Mouse (Mus musculus) G1E (cell line): ENCODE results near the gene Krtap5-2. TPM values are rescaled to one million over a fixed set of nuclear protein-coding genes. Genes with fewer than 3 reads are reported as not detected.
"Not testable (repeated sequence)": the region's sequence is repeated elsewhere in the genome, so short reads cannot be mapped to it uniquely, and the experiment has no call there.

Experiments
- ATAC-seq: 2 replicates; pipeline ENCODE4 v1.8.0; 2016; ENCODE audit warnings: mild to moderate bottlenecking; ENCODE audit not compliant: insufficient number of reproducible peaks, poor library complexity, low FRiP score, severe bottlenecking; ENCODE audit errors: extremely low read depth
- DNase-seq: peaks from one replicate; pipeline ENCODE4 v3.0.0; 2012; ENCODE audit warnings: low spot score
- H3K27me3 ChIP-seq: 2 replicates; pipeline ENCODE4 v1.6.1; 2012; ENCODE audit warnings: mild to moderate bottlenecking, low read length, inconsistent platforms; ENCODE audit not compliant: insufficient read depth
- H3K36me3 ChIP-seq: replicated peaks from 2 replicates; pipeline ENCODE3; 2012; ENCODE audit warnings: mild to moderate bottlenecking, inconsistent platforms
- H3K4me1 ChIP-seq: 2 replicates; pipeline ENCODE4 v1.6.1; 2012; ENCODE audit warnings: low read depth, low read length, inconsistent platforms, mixed read lengths; ENCODE audit not compliant: insufficient read depth
- H3K4me3 ChIP-seq: 2 replicates; pipeline ENCODE4 v1.5.1; 2012; ENCODE audit warnings: low read depth, mild to moderate bottlenecking, inconsistent platforms, low read length, moderate library complexity, mixed read lengths
- H3K9me3 ChIP-seq: replicated peaks from 2 replicates; pipeline ENCODE4 v1.6.1; 2012; ENCODE audit warnings: inconsistent platforms
- CTCF ChIP-seq: IDR thresholded peaks from 2 replicates; pipeline ENCODE4 v1.5.1; 2012; ENCODE audit warnings: low read depth, low read length, inconsistent platforms, mixed read lengths
- GATA1 ChIP-seq: IDR thresholded peaks from 2 replicates; pipeline ENCODE4 v1.6.1; 2012; ENCODE audit warnings: borderline replicate concordance, low read length, inconsistent platforms, mixed read lengths
- GATA2 ChIP-seq: IDR thresholded peaks from 2 replicates; pipeline ENCODE4 v1.6.1; 2012; ENCODE audit warnings: low read depth, low read length, inconsistent platforms, borderline replicate concordance
- POLR2AphosphoS5 ChIP-seq: IDR thresholded peaks from 2 replicates; pipeline ENCODE4 v1.6.1; 2012; ENCODE audit warnings: low read depth, low read length, inconsistent platforms; ENCODE audit not compliant: insufficient replicate concordance
- TAL1 ChIP-seq: conservative IDR thresholded peaks from 2 replicates; pipeline ENCODE4 v1.6.1; 2012; ENCODE audit warnings: low read depth, low read length, inconsistent platforms, mixed read lengths
- polyA plus RNA-seq: library from polyadenylated mRNA; stranded (reverse); fragments of >175 nt; gene quantifications from 2 replicates; pipeline ENCODE4 v1.2.3, GENCODE M21; 2012
- total RNA-seq, 2 experiments: library from RNA; stranded (forward) in 1 of 2; stranded (reverse) in 1 of 2; fragments of 200-1000 nt in 1 of 2; fragments of >200 nt in 1 of 2; fragmentation: Nextera tagmentation in 1 of 2; gene quantifications; 2 replicates each; pipeline ENCODE4 v1.2.3; 2014 to 2017

The Krtap5-2 gene
- total and polyA plus RNA-seq, 3 experiments = not detected

DNA sequence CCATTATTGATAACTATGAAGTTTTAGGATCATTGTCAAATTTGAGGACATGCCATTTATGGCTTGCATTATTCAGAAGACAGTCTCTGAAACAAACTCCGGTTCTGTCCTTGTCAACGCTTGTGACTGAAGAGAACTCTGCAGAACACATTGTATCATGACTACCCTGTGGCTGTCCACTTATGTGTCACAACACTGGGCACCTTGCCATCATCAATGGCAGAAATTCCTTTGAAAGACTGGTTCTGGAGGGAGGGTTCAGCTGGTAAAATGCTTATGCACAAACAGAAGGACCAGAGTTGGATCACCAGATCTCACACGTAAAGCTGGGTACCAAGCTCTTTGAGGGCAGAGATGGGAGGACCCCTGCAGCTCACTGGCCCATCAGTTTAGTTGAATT is 16.4 kb downstream of the Krtap5-2 start:
- Histone ChIP-seq H3K4me1 (no peaks in the 10 kb centered on the region), H3K9me3 (no peaks in the 10 kb centered on the region), H3K4me3 (no peak overlapping the region), H3K27me3 (peaks cover 8% of the 10 kb centered on the region), H3K36me3 (no peaks in the 10 kb centered on the region)
- no peak for DNase-seq
- TF ChIP-seq POLR2AphosphoS5 (no peak), TAL1 (no peak), GATA2 (no peak), GATA1 (no peak), CTCF (no peak)
- ATAC-seq = no peak

GRCm38 (mm10) chr7:142157013-142157412 is 18.8 kb downstream of the Krtap5-2 start, which contains the start of gene Gm29735:
TSS of gene Gm29735 (minus strand) at chr7:142157113.
- DNase-seq, H3K4me1 ChIP-seq, H3K27me3 ChIP-seq, H3K9me3 ChIP-seq, H3K36me3 ChIP-seq, H3K4me3 ChIP-seq, ATAC-seq: not testable (repeated sequence)

DNA sequence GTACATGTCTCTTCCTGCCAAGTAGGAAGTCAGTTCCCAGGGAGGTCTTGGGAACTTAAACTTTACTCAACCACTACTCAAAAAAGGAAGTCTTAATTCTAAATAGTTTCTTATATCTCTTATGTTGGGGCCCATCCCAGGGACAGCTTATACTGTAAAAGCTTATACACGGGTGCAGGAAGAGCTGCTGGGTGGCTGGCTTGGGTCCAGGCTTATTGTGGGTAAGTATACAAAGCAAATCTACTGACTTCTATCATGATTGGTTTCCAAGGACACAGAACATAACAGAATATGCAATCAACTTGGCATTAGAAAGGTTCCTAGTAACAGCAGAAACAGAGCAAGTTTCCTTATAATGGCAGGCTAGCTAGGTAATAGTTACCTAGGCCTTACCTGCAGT is 20.5 kb downstream of the Krtap5-2 start:
- Histone ChIP-seq H3K4me1 (no peaks in the 10 kb centered on the region), H3K4me3 (no peak overlapping the region), H3K9me3 (no peaks in the 10 kb centered on the region), H3K27me3 (peaks cover 5% of the 10 kb centered on the region), H3K36me3 (no peaks in the 10 kb centered on the region)
- ATAC-seq = no peak
- DNase-seq = no peak
- TF ChIP-seq POLR2AphosphoS5 (no peak), GATA2 (no peak), GATA1 (no peak), CTCF (no peak), TAL1 (no peak)

- ATAC-seq (no peak), DNase-seq (no peak)
- Histone ChIP-seq H3K9me3 (no peaks in the 10 kb centered on the region), H3K27me3 (no peaks in the 10 kb centered on the region), H3K4me1 (no peaks in the 10 kb centered on the region), H3K4me3 (no peak overlapping the region), H3K36me3 (no peaks in the 10 kb centered on the region)
- no peak for TF ChIP-seq GATA1
- no peak for TF ChIP-seq GATA2
- no peak for TF ChIP-seq TAL1
Observed at GRCm38 (mm10) chr7:142152191-142152590, 23.6 kb downstream of the Krtap5-2 start.

DNA sequence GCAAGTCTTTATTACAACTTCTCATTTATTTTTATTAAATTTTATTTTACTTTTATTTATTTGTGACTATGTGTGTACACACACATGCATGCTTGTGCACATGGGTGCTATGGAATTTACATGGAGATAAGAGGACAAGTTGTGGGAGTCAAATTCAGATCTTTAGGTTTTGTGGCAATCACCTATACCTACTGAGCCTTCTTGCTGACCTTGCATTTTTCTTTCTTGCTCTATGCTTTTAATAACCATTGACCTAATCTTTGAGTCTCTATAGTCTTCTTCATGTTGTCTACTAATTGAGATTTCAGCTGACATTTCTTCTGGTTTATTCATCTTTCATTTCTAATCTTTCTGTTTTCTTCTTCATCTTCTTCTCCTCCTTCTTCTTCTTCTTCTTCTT is 27.2 kb downstream of the Krtap5-2 start:
- TF ChIP-seq POLR2AphosphoS5 (no peak), CTCF (no peak)
- H3K9me3 ChIP-seq = no peaks in the 10 kb centered on the region
- ATAC-seq (no peak), DNase-seq (no peak)
- peaks cover under 1% of the 10 kb centered on the region; the same call in 1 of the 2 replicates for H3K27me3 ChIP-seq
- no peaks in the 10 kb centered on the region for H3K4me1 ChIP-seq
- no peaks in the 10 kb centered on the region for H3K36me3 ChIP-seq
- no peak overlapping the region for H3K4me3 ChIP-seq

DNA sequence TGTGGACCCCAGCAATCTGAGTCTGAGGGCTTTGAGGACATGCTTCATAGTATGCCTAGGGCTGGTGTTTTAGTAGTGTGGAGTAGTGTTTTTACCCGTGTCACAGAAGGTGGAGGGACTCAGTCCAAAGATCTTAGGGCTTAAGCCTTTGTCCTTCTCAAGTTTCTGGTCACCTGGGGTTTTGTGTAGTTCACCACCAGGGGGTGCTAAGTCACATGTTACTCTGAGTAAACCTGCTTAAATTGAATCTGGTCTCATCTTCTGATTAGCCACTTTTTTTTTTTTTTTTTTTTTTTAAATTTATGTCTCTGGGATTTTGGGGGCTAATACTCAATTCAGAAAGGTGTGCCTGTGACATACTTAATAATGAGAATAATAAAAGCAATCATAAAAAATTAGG is 29.8 kb downstream of the Krtap5-2 start:
- no peak for ATAC-seq
- H3K4me1 ChIP-seq = no peaks in the 10 kb centered on the region
- H3K9me3 ChIP-seq = no peaks in the 10 kb centered on the region
- TF ChIP-seq CTCF (no peak), GATA1 (no peak)
- H3K27me3 ChIP-seq = peaks cover 2% of the 10 kb centered on the region; the same call in 1 of the 2 replicates
- H3K4me3 ChIP-seq = no peak overlapping the region
- no peaks in the 10 kb centered on the region for H3K36me3 ChIP-seq
- peak; percentile 32 for DNase-seq

GRCm38 (mm10) chr7:142145413-142145940 is 30.3 kb downstream of the Krtap5-2 start:
- ATAC-seq (no peak), DNase-seq (no peak)
- Histone ChIP-seq H3K9me3 (no peaks in the 10 kb centered on the region), H3K27me3 (peaks cover 2% of the 10 kb centered on the region; the same call in 1 of the 2 replicates), H3K4me1 (no peaks in the 10 kb centered on the region), H3K36me3 (no peaks in the 10 kb centered on the region), H3K4me3 (no peak overlapping the region)
- TF ChIP-seq POLR2AphosphoS5 = no peak
- TF ChIP-seq CTCF = no peak
- TF ChIP-seq GATA1 = no peak
- TF ChIP-seq TAL1 = no peak
- TF ChIP-seq GATA2 = no peak
